Mouse (Mus musculus) 3134 (cell line): ENCODE data around the gene Clcnkb.

Experiments
- DNase-seq: peaks from one replicate; pipeline ENCODE4 v3.0.0-alpha.2; 2011; ENCODE audit warnings: low spot score; ENCODE audit not compliant: insufficient read length; ENCODE audit errors: extremely low read depth

Gene Clcnkb

DNA sequence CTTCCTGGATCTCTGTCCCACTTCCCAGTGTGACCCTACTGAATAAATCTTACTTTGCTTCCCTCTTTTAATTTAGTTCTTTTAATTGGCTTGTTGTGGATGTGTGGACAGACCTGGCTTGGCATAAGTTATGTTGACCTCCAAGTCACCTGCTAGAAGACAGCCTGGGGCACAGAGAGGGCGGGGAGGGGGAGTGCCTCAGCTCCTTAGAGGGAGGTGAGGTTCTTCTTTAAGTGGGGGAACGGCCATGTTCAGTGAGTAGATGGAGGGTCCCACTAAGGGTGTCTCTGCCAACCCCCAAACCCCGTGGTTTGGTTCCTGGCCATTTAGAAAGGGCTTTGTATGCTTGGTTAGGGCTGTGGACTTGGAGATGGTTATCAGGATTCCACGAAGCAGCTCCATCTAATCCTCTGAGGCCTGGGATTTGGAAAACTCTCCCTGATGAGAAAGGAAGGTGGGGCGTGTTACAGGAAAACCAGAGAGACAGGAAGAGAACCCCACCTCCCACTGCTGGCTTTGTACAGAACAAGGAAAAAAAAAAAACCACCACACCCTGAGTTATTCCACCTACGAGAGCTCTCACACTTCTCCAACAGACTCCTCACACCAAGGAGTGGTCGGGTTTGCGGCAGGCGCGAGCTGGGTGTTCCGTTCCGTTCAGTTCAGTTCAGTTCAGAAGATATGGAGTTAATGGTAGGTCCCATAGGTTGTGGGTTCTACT, 23.4 kb upstream of the Clcnkb start:
- no peak for DNase-seq

DNA sequence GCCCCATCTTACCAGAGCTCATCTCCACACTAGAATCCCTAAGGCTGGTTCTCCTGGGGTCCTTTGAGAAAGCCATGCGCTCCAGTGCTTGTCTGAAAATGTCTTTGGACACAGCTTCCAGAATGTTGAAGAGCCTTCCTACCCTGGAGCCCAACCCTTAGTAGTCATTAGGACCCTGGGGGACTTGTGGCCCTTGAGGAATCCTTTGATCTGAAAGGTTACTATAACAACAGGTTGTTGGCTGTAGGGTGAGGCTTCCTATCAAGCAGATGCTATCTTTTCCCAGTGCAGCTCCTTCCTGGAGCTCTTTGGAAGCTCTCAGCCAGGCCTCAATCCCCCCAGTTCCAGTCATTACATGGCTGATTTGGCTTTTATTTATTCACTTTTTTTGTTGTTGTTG, 20.2 kb upstream of the Clcnkb start, which contains the start of gene Srarp:
Srarp (minus strand) TSS at position 132 of the 400 bp plus-strand sequence.
- DNase-seq, result no peak

DNA sequence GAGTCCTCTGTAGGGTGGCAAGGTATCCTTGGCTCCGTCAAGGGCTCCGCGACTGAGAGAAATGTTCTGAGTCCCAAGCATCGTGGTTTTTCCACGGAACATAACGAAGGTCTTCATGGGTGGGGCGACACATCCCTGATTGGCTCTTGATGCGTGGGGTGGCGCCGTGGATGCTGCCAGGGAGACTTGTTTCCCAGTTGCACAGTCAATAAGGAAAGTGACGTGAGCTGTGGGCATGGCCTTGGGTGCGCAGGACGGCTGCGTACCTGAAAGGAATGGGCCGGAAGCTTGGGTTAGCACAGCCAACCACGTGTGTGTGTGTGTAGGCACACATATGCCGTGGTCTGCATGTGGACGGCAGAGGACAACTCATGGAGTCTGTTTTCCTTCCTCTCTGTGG, 17.4 kb upstream of the Clcnkb start:
- DNase-seq, result no peak

DNA sequence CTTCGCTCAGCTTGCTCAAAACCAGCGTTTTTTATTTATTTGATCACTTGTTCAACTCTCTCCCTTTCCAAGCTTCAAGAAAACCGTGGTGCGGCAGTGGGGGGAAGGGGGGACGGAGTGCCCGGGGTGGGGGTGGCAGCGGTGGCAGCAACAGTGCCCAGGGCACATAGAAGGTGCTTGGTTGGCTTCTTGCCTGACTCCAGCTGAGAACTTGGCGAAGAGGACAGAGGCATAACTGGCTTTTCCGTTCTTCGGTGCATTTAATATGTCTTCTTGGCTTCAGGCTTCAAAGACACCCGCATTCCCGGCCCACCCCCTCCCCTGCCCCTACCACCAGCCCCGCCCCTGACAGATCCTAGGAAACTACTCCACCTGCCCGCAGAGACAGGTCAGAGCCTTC, 16.9 kb upstream of the Clcnkb start:
- no peak for DNase-seq

DNA sequence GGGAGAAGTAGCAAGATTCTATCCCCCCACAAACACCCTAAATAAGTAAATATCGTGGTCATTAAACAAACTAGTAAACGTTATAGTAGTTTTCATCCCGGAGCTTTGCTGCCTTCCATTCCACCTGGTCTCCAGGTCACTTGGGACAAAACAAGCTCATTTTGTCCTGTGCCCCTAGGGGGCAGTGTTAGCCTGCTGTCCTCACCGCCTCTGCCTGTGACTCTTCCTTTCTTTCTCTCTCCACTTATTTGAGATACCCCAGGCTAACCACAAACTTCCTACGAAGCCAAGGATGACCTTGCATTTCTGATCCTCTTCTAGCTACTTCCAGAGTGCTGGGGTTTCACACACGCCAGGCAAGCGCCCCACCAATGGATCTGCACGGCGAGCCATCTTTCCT, 15.2 kb upstream of the Clcnkb start:
- peak; percentile 40 for DNase-seq

DNA sequence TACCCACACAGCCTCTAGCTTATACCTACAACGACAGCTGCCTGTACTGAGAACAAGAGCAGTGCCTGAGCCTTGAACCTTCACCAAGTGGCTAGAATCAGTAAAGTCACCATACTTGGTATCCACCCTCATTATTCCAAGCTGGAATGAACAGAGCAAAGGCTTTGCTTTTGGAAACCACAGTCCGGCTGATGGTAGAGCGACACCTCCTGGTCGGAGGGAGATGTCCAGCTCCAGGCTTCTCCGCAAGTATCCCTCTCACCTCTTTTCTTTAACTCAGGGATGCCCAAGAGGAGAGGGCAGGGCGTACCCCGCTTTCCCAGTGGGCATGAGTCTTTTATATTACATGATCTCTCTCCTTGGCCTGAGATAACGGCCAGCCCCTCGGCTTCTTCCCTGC, 14.0 kb upstream of the Clcnkb start:
- peak; percentile 23 for DNase-seq

DNA sequence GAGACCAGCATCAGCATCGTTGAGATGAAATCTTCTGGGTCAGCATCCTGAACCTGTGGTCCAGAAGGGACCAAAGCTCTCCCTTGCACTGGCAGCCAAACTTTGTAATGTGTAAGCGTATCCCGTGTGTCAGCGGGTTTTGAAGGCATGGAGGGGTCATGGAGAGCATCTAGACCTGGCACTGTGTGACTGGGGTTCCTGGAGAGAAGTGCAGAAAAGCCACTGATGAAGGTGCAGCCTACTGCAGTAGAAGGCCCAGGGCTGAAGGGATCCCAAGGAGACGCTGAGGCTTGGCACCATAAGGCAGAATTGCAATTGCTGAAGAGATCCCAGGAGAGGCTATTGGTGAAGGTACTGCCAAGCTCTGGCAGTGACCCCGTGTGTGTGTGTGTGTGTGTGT, 13.6 kb upstream of the Clcnkb start:
- DNase-seq, result no peak

DNA sequence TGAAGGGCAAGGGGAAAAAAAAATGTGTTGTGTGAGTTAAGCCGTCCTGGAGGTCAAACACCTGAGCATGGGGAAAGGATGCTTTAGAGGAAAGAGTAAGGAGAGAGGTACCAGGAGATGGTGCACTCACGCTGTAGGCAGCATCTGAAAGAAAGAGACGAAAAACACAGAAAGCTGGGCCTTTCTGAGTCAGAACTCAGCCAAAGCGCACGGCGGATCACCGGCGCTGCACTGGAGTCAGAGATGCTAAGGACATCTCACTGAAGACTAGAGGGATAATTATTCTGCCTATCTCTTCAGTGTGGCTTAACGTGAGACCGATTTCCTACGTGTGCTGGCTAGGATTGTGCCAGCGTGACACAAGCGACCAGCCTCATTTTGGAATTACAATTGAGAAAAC, 12.1 kb upstream of the Clcnkb start:
- DNase-seq, result no peak

DNA sequence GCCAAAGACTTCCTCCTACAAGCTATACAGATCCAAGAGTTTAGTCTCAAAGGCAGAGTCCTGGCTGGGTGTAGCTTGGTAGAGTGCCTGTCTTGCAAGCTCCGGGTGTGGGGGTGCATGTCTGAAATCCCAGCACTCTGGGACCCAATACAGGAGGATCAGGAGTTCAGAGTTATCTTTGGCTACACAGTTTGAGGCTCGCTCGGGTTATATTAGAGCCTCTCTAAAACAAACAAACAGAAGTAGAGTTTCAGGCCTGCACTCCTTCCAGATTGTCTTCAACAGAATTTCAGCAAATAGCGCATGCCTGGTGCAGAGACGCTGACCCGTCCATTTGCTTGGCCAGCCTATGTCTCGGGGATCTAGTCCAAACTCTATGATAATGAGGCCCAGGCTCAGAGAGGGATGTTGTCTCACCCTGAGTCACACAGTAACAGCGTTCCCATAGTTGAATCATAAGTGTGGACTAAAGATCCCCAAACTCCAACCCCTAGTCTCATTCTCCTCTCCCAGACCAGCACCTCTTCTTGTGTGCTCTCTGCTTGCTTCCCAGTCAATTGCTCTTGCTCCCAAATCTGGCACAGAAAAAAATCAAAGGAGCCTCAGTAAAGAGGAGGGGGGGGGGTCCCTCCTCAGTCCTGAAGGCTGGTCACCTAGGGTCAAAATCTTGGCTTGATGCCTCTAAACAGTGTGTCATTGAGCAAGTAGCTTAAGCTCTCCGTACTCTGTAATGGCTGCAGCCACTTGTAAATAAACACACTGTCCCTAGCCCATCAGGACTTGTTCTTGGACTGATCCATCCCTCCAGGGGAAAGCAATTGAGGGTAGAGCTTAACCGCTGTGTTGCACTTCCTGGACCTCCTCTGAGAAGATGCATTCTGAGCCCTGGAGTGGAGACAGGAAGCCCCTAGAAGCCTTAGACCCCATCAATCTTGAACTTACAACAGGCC, 11.3 kb upstream of the Clcnkb start:
- DNase-seq, result no peak

DNA sequence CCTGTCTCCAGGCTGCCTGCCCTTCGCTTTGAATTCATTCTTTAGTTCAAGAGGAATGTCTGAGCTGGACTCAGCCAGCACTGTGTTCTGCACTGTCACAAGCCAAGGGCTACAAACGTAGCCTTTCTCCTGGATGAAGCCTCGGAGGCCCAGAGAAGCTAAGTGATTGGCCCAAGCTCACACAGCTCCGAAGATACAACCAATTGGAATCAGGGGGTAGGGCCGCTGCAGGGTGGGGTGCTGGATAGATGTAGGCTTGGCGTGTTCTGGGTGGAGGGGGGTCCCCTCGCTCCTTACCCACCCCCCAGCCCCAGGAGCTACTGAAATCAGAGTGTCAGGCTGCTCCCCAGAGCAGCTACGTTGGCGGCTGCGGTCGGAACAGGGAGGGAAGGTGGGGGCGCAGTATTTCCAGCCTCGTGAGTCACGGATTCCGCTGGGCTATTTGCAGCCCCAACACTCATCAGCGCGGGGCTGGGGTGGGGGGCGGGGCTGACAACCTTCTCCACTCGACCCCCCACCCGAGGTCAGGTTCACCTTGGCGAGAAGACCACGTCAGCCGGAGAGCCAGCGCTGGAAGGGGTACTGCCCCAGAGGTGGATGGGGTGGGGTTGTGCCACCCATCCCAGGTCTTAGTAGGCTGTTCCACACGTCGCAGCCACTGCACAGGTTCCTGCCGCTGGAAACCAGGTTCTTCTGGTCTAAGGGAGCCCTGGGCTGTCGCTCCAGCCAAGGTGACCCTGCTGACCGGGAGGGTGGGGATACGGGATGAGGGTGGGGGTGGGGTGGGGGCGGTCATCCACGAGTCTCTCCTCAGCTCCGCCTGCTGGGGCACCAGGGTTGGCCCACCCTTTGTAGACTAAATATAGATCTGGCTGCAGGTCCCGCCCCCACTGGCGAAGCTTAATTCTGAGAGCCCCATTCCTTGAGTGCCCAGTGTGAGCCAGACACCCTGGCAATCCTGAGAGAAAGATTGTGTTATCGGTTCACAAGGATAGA, 10.0 kb upstream of the Clcnkb start:
- no peak for DNase-seq

DNA sequence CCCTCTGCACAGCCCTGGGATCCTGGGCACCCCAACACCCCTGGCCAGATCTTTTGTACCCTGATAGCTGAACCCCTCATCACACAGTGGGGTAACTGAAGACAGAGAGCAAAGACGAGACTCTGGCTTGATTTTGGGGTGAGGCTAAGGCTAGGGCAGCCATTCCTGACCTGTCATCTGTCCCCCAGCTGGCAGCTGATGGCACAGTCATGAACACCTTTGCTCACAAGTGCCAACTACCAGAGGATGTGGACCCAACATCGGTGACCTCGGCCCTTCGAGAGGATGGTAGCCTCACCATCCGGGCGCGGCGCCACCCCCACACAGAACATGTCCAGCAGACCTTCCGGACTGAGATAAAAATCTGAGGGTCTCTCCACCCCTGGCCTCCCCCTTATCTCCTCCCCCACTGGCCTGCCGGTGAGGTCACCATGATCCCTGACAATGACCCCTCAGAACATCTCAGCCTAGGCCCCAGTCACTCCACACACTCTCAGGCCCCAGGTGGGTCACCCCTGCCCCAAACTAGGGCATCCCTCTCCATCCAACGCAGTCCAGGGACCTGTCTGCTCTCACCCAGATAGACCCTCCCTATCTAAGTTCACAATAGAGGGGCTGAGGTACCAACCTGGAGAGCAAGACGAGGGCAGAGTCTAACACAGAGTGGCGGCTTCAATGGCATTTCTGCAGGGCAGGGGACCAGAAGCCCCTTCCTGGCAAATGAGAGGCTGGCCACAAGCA, 8.0 kb upstream of the Clcnkb start:
- DNase-seq, result no peak

DNA sequence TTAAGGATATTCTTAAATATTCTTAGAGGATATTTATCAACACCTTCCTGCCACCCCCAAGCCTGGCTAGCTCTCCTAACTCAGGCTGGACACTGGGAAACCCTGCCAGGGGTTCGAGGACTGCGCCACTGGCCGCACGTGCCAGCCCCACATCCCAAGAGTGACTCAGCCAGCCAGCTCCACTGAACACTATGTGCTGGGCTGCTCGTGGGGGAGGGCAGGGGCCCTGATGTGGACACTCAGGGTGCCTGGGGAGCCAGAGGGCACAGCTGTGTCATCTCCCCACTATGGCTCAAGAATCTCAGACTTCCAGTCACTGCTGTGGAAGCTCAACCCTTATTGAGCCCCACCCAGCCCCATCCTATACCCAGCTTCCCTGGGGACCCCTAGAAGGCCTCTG, 7.5 kb upstream of the Clcnkb start:
- DNase-seq, result peak; percentile 29

DNA sequence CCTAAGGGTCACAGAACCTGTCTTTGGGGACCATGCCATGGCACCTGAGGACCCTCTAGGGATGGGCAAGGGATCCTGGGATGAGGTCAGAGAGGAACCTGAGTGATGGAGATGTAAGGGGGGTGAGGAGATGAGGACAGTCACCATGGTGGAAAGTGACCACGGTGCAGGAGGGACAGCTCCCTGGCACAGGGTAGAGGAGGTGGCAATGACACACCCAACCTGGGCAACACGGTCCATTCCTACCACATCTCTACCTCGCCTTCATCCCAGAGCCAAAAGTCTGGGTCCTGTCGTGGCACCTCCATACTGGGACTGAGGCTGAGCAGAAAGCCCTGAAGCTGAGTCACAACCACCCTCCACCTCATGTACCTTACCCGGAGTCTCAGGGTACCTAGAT, 7.0 kb upstream of the Clcnkb start:
- no peak for DNase-seq

DNA sequence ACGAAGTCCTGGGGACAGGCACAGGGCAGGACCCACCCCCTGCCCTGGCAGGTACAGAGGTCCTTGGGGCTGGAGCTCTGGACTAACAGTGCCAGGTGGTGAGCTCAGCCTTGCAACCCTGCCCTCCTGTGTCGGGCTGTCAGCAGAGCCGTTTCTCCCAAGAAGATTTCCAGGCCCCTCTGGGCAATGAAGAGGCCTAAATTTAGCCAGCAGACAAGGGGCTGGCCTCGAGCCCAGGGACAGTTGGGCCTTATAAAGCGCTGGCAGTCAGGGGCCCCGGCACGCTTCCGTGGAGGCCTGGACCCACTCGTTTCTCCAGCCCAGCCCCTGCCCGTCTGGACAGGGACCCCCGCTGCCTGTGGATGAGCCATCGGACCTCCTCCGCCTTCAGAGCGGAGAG, 5.6 kb upstream of the Clcnkb start:
- no peak for DNase-seq

DNA sequence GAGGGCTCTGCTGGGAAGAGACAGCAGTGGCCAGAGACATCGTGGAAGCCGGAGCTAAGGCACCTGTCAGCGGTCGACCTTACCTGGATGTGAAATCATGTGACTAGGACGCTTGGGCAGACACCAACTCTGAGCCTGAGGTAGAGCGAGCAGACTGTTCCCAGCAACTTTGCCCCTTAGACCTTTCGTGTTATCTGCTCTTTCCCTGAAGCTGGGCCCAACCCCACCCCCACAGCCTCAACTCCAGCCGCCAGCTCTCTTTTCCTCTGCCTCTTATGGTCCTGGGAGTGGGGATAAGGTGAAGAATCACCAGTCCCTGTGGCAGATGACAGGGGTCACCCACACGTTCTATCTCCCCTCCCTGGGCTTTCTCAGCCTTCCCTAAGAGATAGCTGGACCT, 5.1 kb upstream of the Clcnkb start:
- no peak for DNase-seq

DNA sequence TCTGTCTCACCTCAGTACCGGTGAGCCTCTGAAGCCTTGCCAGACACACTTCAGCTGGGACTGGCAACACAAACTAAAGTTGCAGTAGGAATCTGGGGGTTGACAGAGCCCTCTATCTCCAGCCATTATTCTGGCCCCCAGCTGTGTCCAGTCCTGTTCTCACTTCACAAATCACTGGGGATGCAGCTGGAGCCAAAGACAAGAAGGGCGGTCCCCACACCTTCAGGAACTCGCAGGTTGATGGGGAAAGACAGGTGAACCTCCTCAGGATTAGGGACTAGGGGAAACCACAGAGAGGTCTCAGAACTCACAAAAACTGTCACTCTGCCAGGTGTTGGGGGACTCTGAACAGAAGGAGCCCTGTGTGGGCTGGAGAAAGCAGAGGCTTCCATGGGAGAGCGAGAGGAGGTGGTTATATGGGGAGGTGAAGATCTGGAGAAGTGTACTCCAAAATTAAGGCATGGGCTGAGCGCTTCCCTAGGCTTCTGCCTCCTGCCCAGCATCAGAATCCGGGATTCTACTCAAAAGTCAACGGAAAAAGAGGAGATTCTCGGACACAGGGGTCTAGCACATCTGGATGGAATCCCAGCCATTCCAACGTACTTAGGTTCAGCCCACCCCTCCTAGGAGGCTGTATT, 4.5 kb upstream of the Clcnkb start, which contains the start of gene Hspb7:
Hspb7 (plus strand) TSS at position 588 of the 638 bp plus-strand sequence.
- DNase-seq, result no peak

DNA sequence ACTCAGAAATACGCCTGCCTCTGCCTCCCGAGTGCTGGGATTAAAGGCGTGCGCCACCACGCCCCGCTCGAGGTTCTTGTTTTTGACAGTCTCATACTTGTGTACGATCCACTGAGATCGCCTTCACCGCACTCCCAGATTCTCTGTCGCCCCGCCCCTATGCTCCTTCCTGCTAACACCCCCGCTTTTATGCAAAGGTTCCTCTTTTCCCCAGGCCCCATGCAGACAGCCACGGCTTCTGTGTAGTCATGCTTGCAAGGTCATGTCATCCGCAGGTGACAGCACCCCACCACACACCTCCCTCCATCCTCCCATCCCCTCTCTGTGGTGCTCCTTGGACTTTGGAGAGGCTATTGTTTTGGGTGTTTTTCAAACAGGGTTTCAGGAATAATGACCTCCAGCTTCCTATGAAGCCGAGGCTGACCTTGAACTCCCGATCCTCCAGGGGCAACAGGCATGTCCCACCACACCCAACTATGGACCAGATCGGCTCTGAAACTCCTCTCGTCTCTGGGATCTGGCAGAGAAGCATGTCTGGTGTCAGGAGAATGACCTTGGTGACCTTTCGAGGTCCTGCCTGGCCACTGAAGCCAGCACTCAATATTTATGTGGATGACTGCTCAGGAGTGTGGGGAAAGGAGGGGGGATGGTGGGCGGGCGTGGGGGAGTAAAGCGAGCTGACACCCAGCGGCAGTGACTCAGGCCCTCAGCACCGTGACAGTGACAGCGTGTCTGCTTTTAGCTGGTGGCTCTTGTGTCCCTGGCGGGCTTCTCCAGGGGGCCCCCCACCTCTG, 3.8 kb upstream of the Clcnkb start:
- no peak for DNase-seq

DNA sequence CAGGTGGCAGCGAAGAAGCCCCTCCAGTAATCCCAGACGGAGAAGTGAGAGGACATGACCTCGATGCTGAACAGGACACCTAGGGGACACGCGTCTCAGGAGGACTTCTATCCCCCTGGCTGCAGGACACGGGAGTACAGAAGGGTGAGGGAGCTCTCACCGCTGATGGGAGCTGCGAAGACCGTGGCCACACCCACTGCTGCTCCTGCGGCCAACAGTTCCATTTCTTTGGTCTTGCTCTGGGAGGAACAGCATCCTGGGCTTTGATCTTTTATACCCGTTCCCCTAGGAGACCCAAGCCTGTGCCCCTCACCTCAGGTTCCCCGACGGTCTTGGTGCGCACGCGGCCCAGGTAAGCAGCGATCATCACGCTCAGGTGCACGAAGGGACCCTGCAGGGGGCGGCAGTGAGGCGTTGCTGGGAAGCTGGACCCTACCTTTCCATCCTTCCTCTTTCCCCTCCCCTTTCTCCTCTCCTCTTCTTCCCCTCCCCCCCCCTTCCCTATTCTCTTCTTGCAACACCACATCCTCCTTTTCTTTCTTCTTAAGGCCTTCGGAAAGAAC, 4.3 kb downstream of the Clcnkb start:
- DNase-seq, result no peak
